In the genomic region with DNA sequence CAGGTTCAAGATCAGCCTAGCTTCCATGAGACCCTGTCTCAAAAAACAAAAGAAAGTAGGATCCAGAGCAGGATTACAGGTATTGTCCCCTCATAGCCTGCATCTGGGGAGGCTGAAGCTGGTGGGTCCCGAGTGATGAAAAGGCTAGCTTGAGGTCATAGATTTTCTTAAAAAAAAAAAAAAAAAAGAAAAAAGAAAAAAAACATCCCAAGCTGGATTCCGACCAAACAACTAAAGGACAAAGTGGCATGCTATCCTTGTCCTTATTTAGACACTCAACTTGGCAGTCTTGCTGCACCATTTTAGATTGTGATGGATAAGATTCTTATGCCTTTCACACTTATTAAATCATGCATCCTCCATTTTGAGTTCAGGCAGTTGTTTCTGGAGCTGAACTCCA, we compare ENCODE assay signal across 1 mouse cellular context.
TF ChIP-seq lines count a peak whose summit lies in the region.

No protein-coding gene starts in this region.

TF ChIP-seq in myocyte, 11 proteins besides CTCF, POLR2A, EP300 and RAD21:
- TF ChIP-seq MYOD1 (IDR thresholded peaks at IDR 0.05; ENCODE audit: control insufficient read depth in 1 of 3, insufficient read length in 2 of 3, low read depth in 2 of 3) = no peak
- TF ChIP-seq POLR2AphosphoS2 (IDR thresholded peaks at IDR 0.05; ENCODE audit: insufficient read length, low read depth) = no peak
- no peak for TF ChIP-seq SRF (IDR thresholded peaks at IDR 0.05; ENCODE audit: control insufficient read depth, insufficient read length, low read depth)
- TF ChIP-seq MYOG (IDR thresholded peaks at IDR 0.05; ENCODE audit: control insufficient read depth in 1 of 3, insufficient read depth in 1 of 3, insufficient read length in 2 of 3, low read depth in 2 of 3) = no peak
- no peak for TF ChIP-seq TCF12 (IDR thresholded peaks at IDR 0.05; ENCODE audit: insufficient read depth, poor library complexity, severe bottlenecking)
- no peak for TF ChIP-seq CEBPB (IDR thresholded peaks at IDR 0.05; ENCODE audit: insufficient read depth, poor library complexity, severe bottlenecking)
- TF ChIP-seq MAX (IDR thresholded peaks at IDR 0.05; ENCODE audit: low read depth) = no peak
- TF ChIP-seq E2F4 (IDR thresholded peaks at IDR 0.05; ENCODE audit: insufficient read depth) = no peak
- no peak for TF ChIP-seq USF1 (IDR thresholded peaks at IDR 0.05; ENCODE audit: low read depth)
- TF ChIP-seq REST (IDR thresholded peaks at IDR 0.05; ENCODE audit: insufficient read depth, insufficient read length) = no peak
- no peak for TF ChIP-seq TCF3 (IDR thresholded peaks at IDR 0.05; ENCODE audit: insufficient read length, low read depth)
